Mouse (Mus musculus) stomach, postnatal 0 days (tissue): ENCODE measurements around the gene Psmd7.

ENCODE experiments used
- CTCF ChIP-seq: IDR thresholded peaks from 2 replicates; pipeline ENCODE4 v1.5.1; 2016; ENCODE audit warnings: antibody characterized with exemption, low read depth, mild to moderate bottlenecking, moderate library complexity
- EP300 ChIP-seq: optimal IDR thresholded peaks from 2 replicates; pipeline ENCODE3; 2016; ENCODE audit warnings: antibody characterized with exemption

DNA sequence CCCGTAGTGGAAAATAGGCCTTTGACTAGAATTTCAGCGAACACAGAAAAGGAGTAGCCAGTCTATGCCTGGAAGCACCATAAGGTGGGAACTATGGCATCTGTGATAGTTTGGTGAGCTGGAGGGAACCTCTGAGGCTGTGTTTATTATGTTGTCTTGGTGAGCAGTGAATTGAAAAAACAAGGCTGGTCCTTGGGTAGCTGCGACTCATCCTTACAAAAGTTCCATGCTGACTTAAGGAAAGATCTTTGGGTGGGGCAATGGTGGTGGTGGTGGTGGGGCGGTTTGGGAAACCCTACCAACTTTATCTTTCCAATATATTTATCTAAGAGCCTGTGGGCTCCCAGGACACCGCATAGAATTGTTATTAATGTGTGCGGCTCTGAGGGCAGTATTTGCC, 25.1 kb upstream of the Psmd7 start:
- no peak for TF ChIP-seq CTCF
- TF ChIP-seq EP300: no peak
